Mouse (Mus musculus) liver, adult (tissue): ENCODE results near the gene Rhox11.
"Not testable (repeated sequence)": the region's sequence is repeated elsewhere in the genome, so short reads cannot be mapped to it uniquely, and the experiment has no call there.

ENCODE experiments used
- GATA4 ChIP-seq: IDR thresholded peaks from 2 replicates; pipeline ENCODE4 v1.6.1; 2014; ENCODE audit warnings: mild to moderate bottlenecking, low read length; ENCODE audit not compliant: insufficient replicate concordance

Gene Rhox11

GRCm38 (mm10) chrX:38085041-38085440, at the start of gene Rhox11:
TSS of gene Rhox11 (minus strand) at chrX:38085141.
- no peak for TF ChIP-seq GATA4

- no peak for TF ChIP-seq GATA4
Measured at GRCm38 (mm10) chrX:38121478-38121877, 36.5 kb upstream of the Rhox11 start.

GRCm38 (mm10) chrX:38120982-38121381, 36.0 kb upstream of the Rhox11 start, which contains the start of gene Rhox13:
TSS of gene Rhox13 (plus strand) at chrX:38121219.
- TF ChIP-seq GATA4: no peak

- TF ChIP-seq GATA4: no peak
Measured at GRCm38 (mm10) chrX:38110807-38111206, 25.9 kb upstream of the Rhox11 start, which contains the start of gene Rhox12. TSS of gene Rhox12 (minus strand) at chrX:38110907.

- no peak for TF ChIP-seq GATA4
Measured at GRCm38 (mm10) chrX:38084226-38084625, 715 bp downstream of the Rhox11 start.

GRCm38 (mm10) chrX:38066175-38066574, 18.8 kb downstream of the Rhox11 start, which contains the start of gene Rhox10:
TSS of gene Rhox10 (plus strand) at chrX:38066475.
- TF ChIP-seq GATA4: no peak

- no peak for TF ChIP-seq GATA4
Measured at GRCm38 (mm10) chrX:38061544-38061943, 23.4 kb downstream of the Rhox11 start.

- TF ChIP-seq GATA4: not testable (repeated sequence)
Measured at GRCm38 (mm10) chrX:38043014-38043413, 41.9 kb downstream of the Rhox11 start, which contains the start of gene Btg1-ps2. TSS of gene Btg1-ps2 (minus strand) at chrX:38043114.

GRCm38 (mm10) chrX:38039666-38040065, 45.3 kb downstream of the Rhox11 start:
- TF ChIP-seq GATA4: no peak

GRCm38 (mm10) chrX:38033841-38034240, 51.1 kb downstream of the Rhox11 start:
- TF ChIP-seq GATA4: no peak
